Mouse (Mus musculus) erythroid progenitor cell, adult 5-6 weeks (primary cell): Measurements from ENCODE around the gene Cct5. TPM values are rescaled to one million over a fixed set of nuclear protein-coding genes. Genes with fewer than 3 reads are reported as not detected.
"Not testable (repeated sequence)": the region's sequence is repeated elsewhere in the genome, so short reads cannot be mapped to it uniquely, and the experiment has no call there.

Experiments
- ATAC-seq: replicated peaks from 2 replicates; pipeline ENCODE4 v1.8.0; 2016; ENCODE audit warnings: moderate number of reproducible peaks, mild to moderate bottlenecking, moderate TSS enrichment, inconsistent platforms; ENCODE audit not compliant: poor library complexity, low FRiP score, severe bottlenecking
- total RNA-seq, 2 experiments: library from RNA; stranded (forward) in 1 of 2; stranded (reverse) in 1 of 2; fragments of 150-400 nt in 1 of 2; fragments of 186-747, 209-891 nt in 1 of 2; gene quantifications; 2 replicates each; pipeline versions ENCODE4 v1.2.3 to v1.2.4; 2015 to 2017; ENCODE audit warnings: low replicate concordance in 2 of 2

Gene Cct5
- total RNA-seq, 2 experiments from 2014 or later, result 85.0 to 149 TPM

DNA sequence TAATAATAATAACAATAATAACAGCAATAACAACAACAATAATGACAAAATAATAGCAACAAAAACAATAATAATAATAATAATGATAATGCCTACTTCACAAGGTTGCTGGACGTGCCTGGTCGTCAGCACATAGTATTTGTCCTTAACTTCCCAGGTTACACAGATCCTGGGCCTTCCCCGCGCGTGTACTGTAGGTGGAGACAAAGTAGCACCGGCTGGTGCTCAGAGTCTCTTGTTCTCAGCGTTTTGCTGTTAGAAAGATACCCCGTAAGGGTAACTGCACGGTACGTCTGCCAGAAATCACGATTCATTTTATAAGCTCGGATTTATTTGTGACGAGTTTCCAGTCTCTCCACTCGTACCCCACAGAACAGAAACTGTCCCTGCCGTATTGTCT lies 822 bp upstream of the Cct5 start:
- ATAC-seq, result no peak; the same call in 1 of the 2 replicates

DNA sequence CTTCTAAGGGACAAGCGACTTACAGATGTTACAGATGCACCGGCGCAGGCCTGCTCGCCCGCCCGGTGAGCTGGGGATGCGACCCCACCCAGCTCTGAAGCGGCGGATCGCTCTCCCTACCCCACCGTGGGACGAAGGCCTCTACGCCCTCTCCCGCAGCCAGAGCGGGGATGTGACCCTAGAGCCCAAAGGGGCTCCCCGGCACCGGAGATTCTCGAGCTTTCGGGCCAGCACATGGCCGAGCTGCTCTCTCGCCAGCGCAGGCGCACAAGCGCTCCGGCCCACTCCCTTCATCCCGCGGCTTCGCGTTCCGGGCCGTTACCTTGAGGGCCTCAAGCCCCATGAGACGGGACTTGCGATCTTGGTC lies 342 bp downstream of the Cct5 start:
- ATAC-seq, result peak; percentile 77

DNA sequence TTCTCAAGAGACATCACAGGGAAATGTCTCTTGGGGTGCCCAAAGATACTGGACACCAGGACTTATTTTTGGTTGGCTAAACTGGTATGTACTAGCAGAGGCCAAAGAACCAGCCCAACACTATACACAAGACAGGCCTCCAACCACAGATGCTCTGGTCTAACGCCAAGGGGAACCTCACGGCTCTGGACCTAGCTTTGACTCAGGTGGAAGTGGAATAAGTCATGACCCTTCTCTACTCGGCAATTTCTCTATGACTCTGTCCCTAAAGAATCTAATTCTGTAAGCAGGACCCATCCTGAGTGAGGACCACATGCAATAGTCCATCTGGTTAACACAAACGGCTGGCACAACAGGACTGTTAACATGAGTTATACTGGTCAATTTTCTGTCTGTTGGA lies 1.8 kb downstream of the Cct5 start:
- ATAC-seq, result no peak

DNA sequence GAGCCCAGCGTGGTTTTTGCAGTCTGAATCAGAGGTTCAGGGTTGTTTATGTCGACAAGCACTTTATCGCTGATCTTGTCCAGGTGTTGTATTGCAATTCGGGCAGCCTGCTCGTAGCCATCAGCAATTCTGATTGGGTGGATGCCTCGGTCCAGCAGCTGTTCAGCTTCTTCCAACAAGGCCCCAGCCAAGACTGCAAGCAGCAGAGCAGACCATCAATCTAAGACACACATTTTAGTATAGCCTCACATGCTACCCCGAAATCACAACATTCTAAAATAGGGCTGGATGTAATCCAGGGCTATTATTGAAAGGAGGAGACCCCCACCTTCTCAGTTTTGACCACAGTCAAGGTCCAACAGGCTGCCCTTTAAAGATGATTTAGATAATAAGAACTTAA lies 6.0 kb downstream of the Cct5 start:
- ATAC-seq, result no peak

DNA sequence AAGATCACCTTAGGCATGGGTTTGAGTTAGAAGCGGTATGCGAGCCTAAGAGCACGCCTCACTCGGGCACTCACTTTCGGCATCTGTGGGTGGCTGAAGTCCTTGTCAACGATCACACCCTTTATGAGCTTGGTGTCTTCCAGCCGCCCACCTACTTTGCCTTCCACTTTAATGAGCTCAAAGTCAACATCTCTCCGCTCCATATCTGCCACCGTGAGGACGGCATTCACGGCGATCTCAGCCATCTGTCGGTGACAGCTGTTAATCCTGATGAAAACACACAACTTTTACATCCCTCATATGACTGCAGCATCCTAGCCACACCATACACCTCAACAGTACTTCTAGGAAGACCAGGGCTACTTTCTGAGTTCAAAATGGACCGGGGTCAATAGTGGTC lies 7.3 kb downstream of the Cct5 start:
- ATAC-seq, result no peak

DNA sequence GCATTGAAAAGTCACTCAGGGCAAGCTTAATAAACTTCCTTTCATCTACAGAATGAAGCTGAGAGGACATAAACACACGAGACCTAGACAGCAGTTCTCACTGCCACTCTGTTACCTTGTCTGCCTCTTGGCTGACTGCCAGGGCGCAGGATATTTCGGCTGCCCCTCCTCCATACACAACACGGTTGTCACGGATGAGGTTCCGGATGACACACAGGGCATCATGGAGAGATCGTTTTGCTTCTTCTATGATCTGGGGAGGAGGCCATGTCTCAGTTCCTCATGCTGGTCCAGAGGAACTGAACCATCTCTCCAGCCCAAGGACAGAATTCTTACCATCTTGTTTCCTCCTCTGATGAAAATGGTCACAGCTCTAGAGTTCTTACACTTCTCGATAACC lies 9.1 kb downstream of the Cct5 start:
- no peak for ATAC-seq

DNA sequence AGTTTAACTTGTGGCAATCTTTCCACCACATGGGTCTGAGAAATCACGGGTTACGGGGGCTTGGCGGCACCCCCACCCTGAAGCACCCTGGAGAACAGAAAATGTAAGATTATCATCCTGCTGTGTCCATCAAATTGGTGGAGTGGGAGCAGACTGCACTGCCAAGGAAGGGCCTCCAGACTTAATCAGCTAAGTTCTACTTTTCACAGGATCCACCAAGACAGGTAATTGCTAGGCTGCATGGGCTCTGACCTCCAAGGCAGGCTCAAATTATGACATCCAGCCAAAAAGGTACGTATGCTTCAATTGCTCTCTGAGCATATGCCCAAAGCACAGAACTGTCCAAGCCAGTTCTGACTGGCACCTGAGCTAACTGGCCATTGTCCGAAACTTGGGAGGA lies 11.4 kb downstream of the Cct5 start:
- no peak for ATAC-seq

DNA sequence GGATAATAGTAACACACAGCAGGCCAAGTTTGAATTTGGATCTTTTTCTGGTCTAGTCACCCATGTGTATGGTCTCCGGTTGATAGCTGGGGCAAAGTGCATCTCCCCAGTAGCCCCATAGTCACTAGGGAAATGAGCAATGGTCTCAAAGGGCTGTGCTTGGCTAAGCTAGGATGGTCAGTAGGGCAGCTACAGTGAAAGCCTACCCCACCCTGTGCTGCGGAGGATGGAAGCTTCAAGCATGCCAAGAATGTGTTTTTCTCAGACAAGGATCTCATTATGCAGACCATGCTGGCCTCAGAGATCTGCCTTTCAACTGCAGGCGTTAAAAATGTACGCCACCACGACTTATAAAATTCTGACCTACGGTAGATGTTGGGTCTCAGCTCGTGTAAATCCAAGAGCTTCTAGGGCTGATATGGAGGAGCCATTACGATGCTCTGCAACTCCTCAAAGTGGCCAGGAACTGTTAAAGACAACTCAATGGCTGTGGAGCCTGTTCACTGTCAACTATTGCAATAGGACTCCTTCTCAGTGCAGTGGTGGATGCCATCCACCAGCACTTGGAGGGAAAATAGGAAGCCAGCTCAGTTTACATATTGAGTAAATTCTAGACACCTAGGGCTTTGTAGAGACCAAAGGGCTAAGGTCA lies 12.5 kb downstream of the Cct5 start:
- ATAC-seq, result no peak

DNA sequence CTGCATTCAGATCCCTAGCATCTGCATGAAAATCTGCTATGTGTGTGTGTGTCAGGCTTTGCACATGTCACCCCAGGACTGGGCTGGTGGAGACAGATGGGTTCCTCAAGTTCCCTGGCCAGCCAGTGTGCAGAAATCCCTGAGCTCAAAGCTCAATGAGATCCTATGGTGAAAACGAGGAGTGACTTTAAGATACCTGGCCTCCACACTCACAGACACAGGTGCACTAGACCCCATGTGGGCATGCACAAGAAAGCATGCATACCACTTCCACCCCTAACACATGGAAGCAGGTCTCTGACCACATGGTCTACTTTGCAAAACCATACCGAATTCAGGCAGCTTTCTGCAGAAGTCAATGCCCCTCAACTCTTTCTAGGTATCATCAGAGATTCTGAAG lies 13.8 kb downstream of the Cct5 start:
- ATAC-seq, result no peak

DNA sequence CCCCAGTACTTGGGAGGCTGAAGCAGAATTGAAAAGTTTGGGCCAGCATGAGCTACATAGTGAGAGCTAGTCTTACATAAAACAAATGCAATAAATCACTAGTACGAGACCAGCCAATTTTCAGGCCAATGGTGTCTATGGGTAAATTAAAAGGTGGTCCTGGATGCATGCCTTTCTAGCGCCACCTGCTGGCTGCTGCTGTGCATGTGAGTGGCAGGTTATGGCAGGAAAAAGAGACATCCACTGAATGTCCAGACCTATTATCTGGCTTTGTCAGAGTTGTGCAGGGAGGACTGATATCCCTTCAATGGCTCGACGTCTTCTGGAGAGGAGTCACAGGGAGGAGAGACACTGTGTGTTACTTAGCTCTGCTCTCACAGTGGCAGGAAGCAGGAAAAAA lies 15.1 kb downstream of the Cct5 start:
- peak; percentile 81 for ATAC-seq

DNA sequence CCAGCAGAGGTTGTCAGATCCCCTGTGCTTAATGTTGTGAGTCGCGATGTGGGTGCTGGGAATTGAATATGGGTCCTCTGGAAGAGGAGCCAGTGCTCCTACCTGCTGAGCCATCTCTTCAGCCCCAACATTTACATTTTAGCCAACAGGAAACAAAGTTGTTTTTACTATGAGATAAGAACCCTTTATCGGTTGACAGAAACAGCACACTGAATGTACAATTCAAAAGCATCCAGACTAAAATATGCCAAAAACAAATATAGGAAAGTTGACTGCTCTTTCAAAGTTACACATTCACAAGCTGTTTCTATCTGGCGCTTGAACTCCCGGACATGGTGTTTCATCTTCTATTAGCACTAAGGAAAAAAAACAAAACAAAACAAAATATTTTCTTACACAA lies 15.5 kb downstream of the Cct5 start:
- no peak for ATAC-seq

DNA sequence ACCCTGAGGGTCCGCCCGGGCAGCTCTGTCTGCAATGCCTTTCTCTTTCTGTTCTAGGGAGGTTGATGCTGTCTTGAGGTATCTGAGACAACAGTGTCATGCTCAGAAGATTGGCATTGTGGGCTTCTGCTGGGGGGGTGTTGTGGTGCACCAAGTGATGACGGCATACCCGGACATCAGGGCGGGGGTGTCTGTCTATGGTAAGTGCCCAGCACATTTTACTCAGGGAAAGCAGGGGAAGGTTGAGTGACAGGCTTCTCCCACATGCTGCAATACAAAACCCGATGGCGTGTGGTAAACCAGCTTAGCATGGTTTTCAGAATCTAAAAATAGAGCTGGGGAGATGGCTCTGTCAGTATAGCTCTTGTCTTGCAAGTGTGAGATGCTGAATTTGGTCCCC lies 16.4 kb downstream of the Cct5 start:
- ATAC-seq, result no peak

DNA sequence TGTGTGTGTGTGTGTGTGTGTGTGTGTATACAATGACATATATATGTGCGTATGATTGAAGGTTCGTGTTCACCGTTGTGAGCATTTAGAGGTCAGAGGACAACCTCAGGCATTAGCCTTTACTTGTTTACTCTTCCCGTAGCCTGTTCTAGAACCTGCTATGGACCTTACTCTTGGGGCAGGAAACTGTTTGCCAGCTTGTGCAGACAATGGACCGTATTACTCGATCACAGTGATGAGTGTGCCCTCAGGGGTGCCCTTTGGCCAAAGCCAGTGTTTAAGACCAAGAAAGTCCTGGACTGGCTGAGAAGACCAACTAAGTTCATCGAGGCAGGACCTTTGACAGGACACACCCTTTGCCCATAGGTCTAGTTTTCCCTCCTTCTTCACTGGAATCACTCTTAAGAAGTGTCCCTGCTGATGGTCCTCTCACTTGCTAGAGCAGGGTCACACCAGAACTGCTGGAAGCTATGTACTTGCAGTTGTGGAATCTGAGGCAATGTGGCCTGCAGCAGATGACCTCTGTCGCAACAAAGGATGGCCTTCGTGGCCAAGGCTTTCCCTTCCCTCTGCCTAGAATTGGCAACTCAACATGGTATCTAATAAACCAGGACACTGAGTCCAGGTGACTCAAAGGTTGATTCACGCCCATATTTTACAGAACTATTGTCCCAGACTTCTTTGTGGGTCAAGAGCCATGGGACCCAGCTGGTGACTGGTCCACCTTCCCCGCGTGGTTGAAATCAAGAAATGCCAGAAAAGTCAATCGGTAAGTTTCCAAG lies 18.1 kb downstream of the Cct5 start:
- ATAC-seq, result no peak

DNA sequence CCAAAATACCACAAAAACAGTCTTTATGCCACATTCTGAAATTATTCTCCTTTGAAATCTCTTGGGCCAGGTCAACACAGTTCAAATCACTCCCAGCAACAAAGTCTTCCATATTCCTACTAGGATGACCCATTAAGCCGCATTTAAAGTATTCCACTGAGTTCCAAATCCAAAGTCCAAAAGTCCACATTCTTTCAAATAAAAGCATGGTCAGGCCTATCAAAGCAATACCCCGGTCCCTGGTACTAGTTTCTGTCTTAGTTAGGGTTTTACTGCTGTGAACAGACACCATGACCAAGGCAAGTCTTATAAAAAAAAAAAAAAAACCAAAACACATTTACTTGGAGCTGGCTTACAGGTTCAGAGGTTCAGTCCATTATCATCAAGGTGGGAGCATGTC lies 20.5 kb downstream of the Cct5 start:
- ATAC-seq, result not testable (repeated sequence)

DNA sequence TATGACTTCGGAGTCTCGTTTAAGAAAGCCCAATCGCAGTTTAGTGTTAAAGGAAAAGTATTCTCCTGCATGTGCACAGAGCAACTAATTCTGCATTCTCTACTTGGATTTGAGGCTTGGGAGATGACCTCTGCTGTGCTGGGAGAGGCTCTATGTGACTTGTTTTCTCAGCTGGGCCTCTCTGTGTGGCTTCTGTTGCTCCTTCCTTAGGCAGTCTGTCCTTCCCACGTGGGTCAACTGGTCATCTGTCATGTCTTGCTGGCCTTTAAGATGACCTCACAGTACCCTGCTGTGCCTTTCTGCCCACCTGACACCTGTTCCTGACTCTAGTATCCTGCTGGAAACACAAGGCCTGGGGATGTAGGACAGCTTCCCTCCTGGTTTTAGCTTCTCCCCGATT lies 25.5 kb downstream of the Cct5 start:
- no peak for ATAC-seq

DNA sequence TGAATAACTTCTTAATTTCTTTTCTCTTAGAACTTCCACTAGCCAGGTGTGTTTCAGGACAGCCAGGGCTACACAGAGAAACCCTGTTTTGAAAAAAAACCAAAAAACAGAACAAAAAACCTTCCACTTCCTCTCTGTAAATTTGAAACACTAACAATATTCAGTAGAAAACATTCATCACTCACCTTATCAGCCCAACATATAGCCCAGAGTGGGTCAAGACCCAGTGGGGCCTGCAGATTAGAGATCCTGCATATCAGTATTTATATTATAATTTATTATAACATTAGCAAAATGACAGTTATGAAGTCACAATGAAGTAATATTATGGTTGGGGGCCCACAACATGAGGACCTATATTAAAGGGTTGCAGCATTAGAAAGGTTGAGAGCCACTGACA lies 27.9 kb downstream of the Cct5 start:
- ATAC-seq, result no peak

DNA sequence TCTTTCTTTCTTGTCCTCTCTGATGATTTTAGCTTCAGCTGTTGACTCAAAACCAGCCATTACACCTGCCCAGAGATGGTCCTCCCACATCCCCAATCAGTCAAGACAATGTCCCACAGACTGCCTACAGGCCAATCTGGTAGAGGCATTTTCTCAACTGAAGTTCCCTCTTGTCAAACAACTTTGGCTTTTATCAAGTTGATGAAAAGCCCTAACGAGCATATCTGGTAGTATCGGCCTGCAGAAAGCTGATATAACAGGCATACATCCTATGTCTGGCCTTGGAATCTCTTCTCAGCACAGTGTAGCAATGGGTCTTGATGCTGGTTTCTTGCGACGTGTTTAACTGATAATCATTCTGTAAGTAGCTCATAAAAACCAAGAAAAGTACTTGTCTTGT lies 28.3 kb downstream of the Cct5 start:
- no peak for ATAC-seq

DNA sequence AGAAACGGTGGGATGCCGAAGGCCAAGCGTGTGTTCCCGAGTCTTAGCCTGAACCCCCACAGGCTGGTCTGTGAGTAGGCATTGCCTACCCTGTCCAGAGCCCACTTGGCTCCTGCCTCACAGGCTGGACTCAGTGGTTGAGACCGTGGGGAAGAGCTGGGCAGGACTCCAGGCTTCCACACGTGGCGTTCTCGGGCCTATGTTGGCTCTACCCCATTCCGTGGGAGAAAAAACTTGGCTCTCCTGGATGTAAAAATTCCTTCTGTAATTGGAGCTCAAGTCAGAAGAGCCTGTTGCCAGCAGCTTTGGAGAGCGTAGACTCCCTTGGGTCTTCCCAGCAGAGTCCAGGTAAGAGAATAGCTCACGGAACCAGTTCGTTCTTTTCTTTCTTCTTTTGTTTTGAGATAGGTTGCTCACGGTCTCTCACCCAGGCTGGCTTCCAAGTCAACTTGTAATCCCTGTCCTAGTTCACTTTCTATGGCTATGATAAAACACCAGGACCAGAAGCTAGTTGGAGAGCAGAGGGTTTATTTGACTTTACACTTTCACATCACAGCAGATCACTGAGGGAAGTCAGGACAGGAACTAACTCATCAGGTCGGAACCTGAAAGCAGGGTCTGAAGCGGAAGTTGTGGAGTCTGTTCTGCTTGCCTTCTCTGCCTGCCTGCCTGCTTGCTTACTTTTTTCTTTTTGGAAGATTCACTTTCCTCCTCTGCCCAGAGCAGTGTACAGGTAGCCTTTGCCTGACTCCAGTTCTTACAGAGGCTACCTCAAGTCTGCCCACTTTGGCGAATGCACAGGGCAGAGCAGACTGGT lies 29.5 kb downstream of the Cct5 start:
- no peak for ATAC-seq

DNA sequence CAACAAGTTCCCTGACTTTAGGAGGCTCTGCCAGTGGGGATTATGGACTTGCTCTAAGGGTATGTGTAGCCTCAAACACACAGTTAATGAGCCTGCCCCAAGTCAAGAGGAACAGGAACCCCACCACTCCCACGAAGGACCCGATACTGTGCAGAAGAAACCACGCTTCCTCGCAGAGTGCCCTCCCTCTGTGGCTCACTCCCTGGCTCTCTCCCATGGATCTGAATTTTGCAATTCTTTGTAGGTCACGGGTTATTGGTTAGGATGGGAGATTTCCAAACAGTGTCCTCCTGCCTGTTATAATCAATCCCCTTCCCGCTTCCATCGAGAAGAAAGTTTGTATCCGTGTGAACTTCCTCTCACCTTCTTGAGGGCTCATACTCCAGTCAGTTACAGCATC lies 30.6 kb downstream of the Cct5 start:
- ATAC-seq, result no peak

DNA sequence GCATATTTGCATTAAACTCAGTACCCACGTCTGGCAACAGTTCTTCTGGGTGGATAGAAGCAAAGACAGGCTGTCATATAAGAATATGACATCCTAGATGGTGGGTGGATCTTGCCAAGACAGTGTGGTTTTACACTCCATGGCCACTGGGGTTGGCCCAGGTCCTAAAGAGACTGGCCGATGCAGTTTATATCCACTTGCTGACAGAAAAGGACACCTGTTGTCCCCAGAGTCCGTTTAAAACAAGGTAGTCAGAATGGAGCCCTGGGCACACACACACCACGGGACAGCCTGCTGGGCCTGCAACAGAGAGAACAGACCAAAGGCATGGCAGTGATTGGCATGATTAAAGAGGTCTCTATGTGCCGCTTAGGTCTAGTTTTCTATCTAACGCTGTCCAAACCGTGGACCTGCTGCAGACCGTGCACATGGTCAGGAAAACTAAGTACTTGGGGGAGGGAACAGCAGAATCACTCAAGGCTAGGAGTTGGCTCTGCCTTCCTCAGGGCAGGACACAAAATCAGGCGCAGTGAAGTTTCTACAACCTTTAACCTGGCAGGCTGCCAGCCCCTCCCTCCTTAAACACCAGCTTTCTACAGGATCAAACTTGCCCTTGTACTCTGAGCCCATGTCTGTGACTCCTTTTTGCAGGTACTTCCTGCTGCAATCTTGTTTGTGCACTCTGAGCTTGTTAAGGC lies 32.1 kb downstream of the Cct5 start:
- ATAC-seq, result no peak
